In genomic region chr14:115042660-115043059, GRCm38 (mm10) we compare ENCODE assay signal across 8 mouse cellular contexts. TPM values are rescaled to one million over a fixed set of nuclear protein-coding genes. Genes with fewer than 3 reads are reported as not detected.
DNase-seq lines count a peak whose midpoint lies in the region; ATAC-seq and TF ChIP-seq lines count a peak whose summit lies in the region.

No protein-coding gene starts in this region.

- TF ChIP-seq EP300 in heart, adult 2 months (IDR thresholded peaks at IDR 0.05; ENCODE audit: insufficient read depth, low read depth, low read length): no peak
- no peak for TF ChIP-seq EP300 in ES-Bruce4 (IDR thresholded peaks at IDR 0.05; ENCODE audit: insufficient read depth, low read depth, low read length)

- peak overlapping the region; percentile 98; the same call in 1 of the 2 replicates for H3K9ac ChIP-seq in heart, embryonic 11.5 days (ENCODE audit: low read depth, low read length)
- no peak overlapping the region for H3K9ac ChIP-seq in heart, adult 2 months (ENCODE audit: low read depth, low read length)
- peak overlapping the region; percentile 100 for H3K9ac ChIP-seq in ES-Bruce4 (ENCODE audit: low read depth, poor library complexity, severe bottlenecking)
- peak overlapping the region; percentile 100 for H3K9ac ChIP-seq in forebrain, embryonic 11.5 days (ENCODE audit: low read length)
- peak overlapping the region; percentile 97 for H3K9ac ChIP-seq in liver, embryonic 12.5 days
- H3K9ac ChIP-seq in stomach, embryonic 14.5 days (replicated peaks; ENCODE audit: low read depth, low read length): peak overlapping the region; percentile 99; the same call in 1 of the 2 replicates

- WGBS in heart, embryonic 11.5 days (ENCODE audit: insufficient replicate concordance): under 1% methylated on average over 4 of the region's 4 CpGs
- 19% methylated on average over 4 of the region's 4 CpGs for WGBS in heart, adult 2 months
- 0% methylated on average over 4 of the region's 4 CpGs for WGBS in forebrain, embryonic 11.5 days
- 1% methylated on average over 4 of the region's 4 CpGs for WGBS in liver, embryonic 12.5 days (ENCODE audit: insufficient replicate concordance)
- WGBS in stomach, embryonic 14.5 days: 0% methylated on average over 4 of the region's 4 CpGs

- DNase-seq in heart, adult 2 months: no peak
- no peak for DNase-seq in forebrain, embryonic 11.5 days (ENCODE audit: low spot score)
- DNase-seq in layer of hippocampus, adult 8-10 months (ENCODE audit: low spot score in 2 of 2): no peak
- DNase-seq in right cerebral cortex, adult 2 months (ENCODE audit: low spot score in 2 of 2): no peak

- H3K4me2 ChIP-seq in heart, embryonic 11.5 days: peak overlapping the region; percentile 95
- H3K4me2 ChIP-seq in forebrain, embryonic 11.5 days (ENCODE audit: low read depth, low read length, severe bottlenecking): peak overlapping the region; percentile 78
- H3K4me2 ChIP-seq in liver, embryonic 12.5 days: peak overlapping the region; percentile 96
- peak overlapping the region; percentile 60 for H3K4me2 ChIP-seq in stomach, embryonic 14.5 days (replicated peaks; ENCODE audit: low read depth, low read length)

- H3K4me1 ChIP-seq in heart, embryonic 11.5 days (ENCODE audit: control insufficient read depth, insufficient read depth, low read length): peaks cover 8% of the 10 kb centered on the region; the same call in 1 of the 2 replicates
- H3K4me1 ChIP-seq in heart, adult 2 months (ENCODE audit: control insufficient read depth, insufficient read depth, low read length): no peaks in the 10 kb centered on the region
- no peaks in the 10 kb centered on the region for H3K4me1 ChIP-seq in ES-Bruce4 (ENCODE audit: control insufficient read depth, insufficient read depth, low read length)
- H3K4me1 ChIP-seq in forebrain, embryonic 11.5 days (replicated peaks; ENCODE audit: control insufficient read depth, insufficient read depth, low read length): peaks cover 2% of the 10 kb centered on the region; the same call in 1 of the 2 replicates
- H3K4me1 ChIP-seq in liver, embryonic 12.5 days: peaks cover 28% of the 10 kb centered on the region
- H3K4me1 ChIP-seq in stomach, embryonic 14.5 days (ENCODE audit: control insufficient read depth, insufficient read depth, low read length): peaks cover 10% of the 10 kb centered on the region

- H3K4me3 ChIP-seq in heart, embryonic 11.5 days (ENCODE audit: low read depth, low read length): peak overlapping the region; percentile 92
- no peak overlapping the region; the same call in 1 of the 2 replicates for H3K4me3 ChIP-seq in heart, adult 2 months
- H3K4me3 ChIP-seq in ES-Bruce4 (ENCODE audit: low read depth, low read length): peak overlapping the region; percentile 92
- H3K4me3 ChIP-seq in forebrain, embryonic 11.5 days (ENCODE audit: low read depth, low read length): peak overlapping the region; percentile 98
- peak overlapping the region; percentile 88 for H3K4me3 ChIP-seq in liver, embryonic 12.5 days
- peak overlapping the region; percentile 76 for H3K4me3 ChIP-seq in stomach, embryonic 14.5 days (ENCODE audit: low read depth, low read length)

- no peak for ATAC-seq in heart, embryonic 11.5 days (replicated peaks; ENCODE audit: insufficient number of reproducible peaks, low FRiP score, low TSS enrichment)
- no peak for ATAC-seq in forebrain, embryonic 11.5 days (replicated peaks; ENCODE audit: low FRiP score)
- no peak for ATAC-seq in liver, embryonic 12.5 days
- no peak for ATAC-seq in stomach, embryonic 14.5 days (ENCODE audit: insufficient number of reproducible peaks, insufficient read depth, low FRiP score, low read depth)

- H3K36me3 ChIP-seq in heart, embryonic 11.5 days (ENCODE audit: control insufficient read depth, insufficient read depth, low read length): peaks cover 16% of the 10 kb centered on the region
- H3K36me3 ChIP-seq in heart, adult 2 months (ENCODE audit: control insufficient read depth, insufficient read depth, low read length): peaks cover 12% of the 10 kb centered on the region
- peaks cover 49% of the 10 kb centered on the region for H3K36me3 ChIP-seq in ES-Bruce4 (ENCODE audit: control insufficient read depth, insufficient read depth, low read length, poor library complexity, severe bottlenecking)
- peaks cover 24% of the 10 kb centered on the region for H3K36me3 ChIP-seq in forebrain, embryonic 11.5 days (ENCODE audit: control insufficient read depth, insufficient read depth, low read length)
- peaks cover 50% of the 10 kb centered on the region for H3K36me3 ChIP-seq in liver, embryonic 12.5 days
- H3K36me3 ChIP-seq in stomach, embryonic 14.5 days (ENCODE audit: control insufficient read depth, insufficient read depth, low read length): peaks cover 45% of the 10 kb centered on the region

- H3K9me3 ChIP-seq in heart, embryonic 11.5 days (replicated peaks; ENCODE audit: control insufficient read depth, low read length): no peaks in the 10 kb centered on the region
- H3K9me3 ChIP-seq in ES-Bruce4 (replicated peaks; ENCODE audit: control insufficient read depth, insufficient read depth, low read length, poor library complexity, severe bottlenecking): no peaks in the 10 kb centered on the region
- H3K9me3 ChIP-seq in forebrain, embryonic 11.5 days (ENCODE audit: control insufficient read depth, low read length): no peaks in the 10 kb centered on the region
- H3K9me3 ChIP-seq in liver, embryonic 12.5 days (replicated peaks): no peaks in the 10 kb centered on the region
- H3K9me3 ChIP-seq in stomach, embryonic 14.5 days (ENCODE audit: control insufficient read depth, low read depth, low read length): no peaks in the 10 kb centered on the region

- H3K79me2 ChIP-seq in heart, adult 2 months (replicated peaks; ENCODE audit: control insufficient read depth, insufficient read depth, low read length): 0 out of 2 replicates have a peak, but pooled peaks cover 2% of the 10 kb centered on the region

- H3K27me3 ChIP-seq in heart, embryonic 11.5 days (ENCODE audit: control insufficient read depth, insufficient read depth, low read length): no peaks in the 10 kb centered on the region
- no peaks in the 10 kb centered on the region for H3K27me3 ChIP-seq in heart, adult 2 months (ENCODE audit: control insufficient read depth, insufficient read depth, low read length)
- H3K27me3 ChIP-seq in ES-Bruce4 (ENCODE audit: control insufficient read depth, insufficient read depth, low read length, poor library complexity, severe bottlenecking): peaks cover 1% of the 10 kb centered on the region; the same call in 1 of the 2 replicates
- H3K27me3 ChIP-seq in forebrain, embryonic 11.5 days (ENCODE audit: control insufficient read depth, insufficient read depth, low read length): no peaks in the 10 kb centered on the region; the same call in 1 of the 2 replicates
- H3K27me3 ChIP-seq in liver, embryonic 12.5 days (replicated peaks): no peaks in the 10 kb centered on the region
- H3K27me3 ChIP-seq in stomach, embryonic 14.5 days (ENCODE audit: control insufficient read depth, insufficient read depth, low read length): no peaks in the 10 kb centered on the region

- intact Hi-C loops in heart, adult 2 months (cut with DNase I): loop anchor here (2.0 to 5.0 kb wide), 3 partner anchors 26 to 188 kb away; no protein-coding TSS in a partner anchor

- no peak for TF ChIP-seq POLR2A in heart, adult 2 months (IDR thresholded peaks at IDR 0.05; ENCODE audit: insufficient read depth, low read depth, low read length)
- no peak for TF ChIP-seq POLR2A in ES-Bruce4 (IDR thresholded peaks at IDR 0.05; ENCODE audit: insufficient read depth, low read length)

- H3K27ac ChIP-seq in heart, embryonic 11.5 days (ENCODE audit: low read depth, low read length): peak overlapping the region; percentile 96; the same call in 1 of the 2 replicates
- no peak overlapping the region for H3K27ac ChIP-seq in heart, adult 2 months
- peak overlapping the region; percentile 68 for H3K27ac ChIP-seq in ES-Bruce4 (ENCODE audit: insufficient read depth, low read length)
- peak overlapping the region; percentile 89; the same call in 1 of the 2 replicates for H3K27ac ChIP-seq in forebrain, embryonic 11.5 days (ENCODE audit: low read depth, low read length)
- peak overlapping the region; percentile 94 for H3K27ac ChIP-seq in liver, embryonic 12.5 days
- H3K27ac ChIP-seq in stomach, embryonic 14.5 days (ENCODE audit: low read length): no peak overlapping the region

- no peak for TF ChIP-seq CTCF in heart, adult 2 months (IDR thresholded peaks at IDR 0.05)
- TF ChIP-seq CTCF in ES-Bruce4 (IDR thresholded peaks at IDR 0.05; ENCODE audit: low read depth, low read length): no peak

RNA-seq across cellular contexts. Expression of gene Gpc5, which starts 49.4 kb away (rescaled TPM):
- polyA plus RNA-seq in heart, embryonic 11.5 days (2014; fragmentation: Nextera tagmentation; extraction: Ambion mirVana): 0.28 and 0.53 TPM in 2 replicates
- not detected for total RNA-seq in heart, adult 2 months (2021)
- not detected in 2 replicates for polyA plus RNA-seq in heart, adult 2 months (2012; rRNA removed)
- not detected in 2 replicates for polyA plus RNA-seq in ES-Bruce4 (2011; ENCODE audit: insufficient read depth, insufficient read length, low read depth, missing spikeins)
- polyA plus RNA-seq in forebrain, embryonic 11.5 days (2014; fragmentation: Nextera tagmentation; extraction: Ambion mirVana): 0.48 and 0.57 TPM in 2 replicates
- polyA plus RNA-seq in liver, embryonic 12.5 days (2016; fragmentation: Nextera tagmentation; extraction: Ambion mirVana): not detected in 2 replicates
- 0.39 and 0.48 TPM in 2 replicates for polyA plus RNA-seq in stomach, embryonic 14.5 days (2014; fragmentation: Nextera tagmentation; extraction: Ambion mirVana)
- 10 to 100 TPM; 33.3 to 43.9 (median 38.7) TPM for total RNA-seq in layer of hippocampus, adult 8-10 months (2022)

Comparison
In these comparisons a context has a peak if more than half of its experiments do, and no peak if none do; other contexts are left out.
1. H3K27ac ChIP-seq: peak in heart, embryonic 11.5 days (single experiment), ES-Bruce4 (single experiment), forebrain, embryonic 11.5 days (single experiment) and liver, embryonic 12.5 days (single experiment); none in heart, adult 2 months (single experiment) and stomach, embryonic 14.5 days (single experiment).
2. Peak in every context shown above with its lines, with median percentiles within 50 percentile points of each other: H3K4me2 ChIP-seq.